Mouse (Mus musculus) right cerebral cortex, adult 2 months (tissue): Measurements from ENCODE around the gene Apln.

Experiments
- DNase-seq, 2 experiments: peaks; one replicate each; pipeline ENCODE4 v3.0.0; 2021 to 2022; ENCODE audit warnings: low spot score in 2 of 2

Gene Apln

GRCm38 (mm10) chrX:48034144-48035113 lies at the start of gene Apln:
Gene Apln, minus strand, starts transcription at chrX:48034853.
- DNase-seq = peak; percentile 6 to 33

GRCm38 (mm10) chrX:48082364-48082763 lies 47.7 kb upstream of the Apln start:
- DNase-seq = no peak

GRCm38 (mm10) chrX:48076806-48077425 lies 42.3 kb upstream of the Apln start:
- DNase-seq = peak in 1 of 2 experiments; percentile 10

- DNase-seq = no peak
These were observed 40.0 kb upstream of the Apln start for GRCm38 (mm10) chrX:48074691-48075090.

GRCm38 (mm10) chrX:48072401-48072800 lies 37.7 kb upstream of the Apln start:
- DNase-seq = no peak

- no peak for DNase-seq
These were observed 37.3 kb upstream of the Apln start for GRCm38 (mm10) chrX:48071961-48072360.

- no peak for DNase-seq
These were observed 32.2 kb upstream of the Apln start for GRCm38 (mm10) chrX:48066891-48067290.

GRCm38 (mm10) chrX:48064166-48064853 lies 29.7 kb upstream of the Apln start:
- no peak for DNase-seq

GRCm38 (mm10) chrX:48062481-48062880 lies 27.8 kb upstream of the Apln start:
- DNase-seq = no peak

- DNase-seq = peak; percentile 9 to 25
These were observed 19.7 kb upstream of the Apln start for GRCm38 (mm10) chrX:48054186-48055015.

- no peak for DNase-seq
These were observed 19.1 kb upstream of the Apln start for GRCm38 (mm10) chrX:48053743-48054142.

- DNase-seq = no peak
These were observed 11.7 kb upstream of the Apln start for GRCm38 (mm10) chrX:48046315-48046714.

GRCm38 (mm10) chrX:48044261-48044660 lies 9.6 kb upstream of the Apln start:
- DNase-seq = no peak

GRCm38 (mm10) chrX:48042748-48043147 lies 8.1 kb upstream of the Apln start:
- DNase-seq = no peak

- no peak for DNase-seq
These were observed 5.7 kb upstream of the Apln start for GRCm38 (mm10) chrX:48040379-48040778.

- no peak for DNase-seq
These were observed 898 bp downstream of the Apln start for GRCm38 (mm10) chrX:48033766-48034143.

GRCm38 (mm10) chrX:48033024-48033423 lies 1.6 kb downstream of the Apln start:
- no peak for DNase-seq

- no peak for DNase-seq
These were observed 2.8 kb downstream of the Apln start for GRCm38 (mm10) chrX:48031866-48032265.

GRCm38 (mm10) chrX:48030593-48030992 lies 4.1 kb downstream of the Apln start:
- no peak for DNase-seq

- no peak for DNase-seq
These were observed 11.8 kb downstream of the Apln start for GRCm38 (mm10) chrX:48022811-48023210.

GRCm38 (mm10) chrX:48019940-48020339 lies 14.7 kb downstream of the Apln start:
- DNase-seq = peak; percentile 76 to 80
